Mouse (Mus musculus) neural tube, embryonic 14.5 days (tissue): Measurements from ENCODE around the gene Gm17617. TPM values are rescaled to one million over a fixed set of nuclear protein-coding genes. Genes with fewer than 3 reads are reported as not detected.

Source experiments
- ATAC-seq: fragments of 200-750 bp; cut with Nextera tagmentation; 2 replicates; pipeline ENCODE4 v1.8.0; 2017; ENCODE audit warnings: low read depth, mild to moderate bottlenecking, moderate TSS enrichment, moderate library complexity
- H3K27ac ChIP-seq: fragments of 300-500 bp; sonication (generic); 2 replicates; pipeline ENCODE4 v1.5.1; 2014; ENCODE audit warnings: low read depth, mild to moderate bottlenecking, control low read depth, low read length, moderate library complexity, mixed read lengths
- H3K27me3 ChIP-seq: fragments of 300-500 bp; sonication (generic); 2 replicates; pipeline ENCODE4 v1.6.1; 2014; ENCODE audit warnings: low read length; ENCODE audit not compliant: control insufficient read depth, insufficient read depth
- H3K36me3 ChIP-seq: fragments of 300-500 bp; sonication (generic); 2 replicates; pipeline ENCODE4 v1.6.1; 2014; ENCODE audit warnings: low read length, mixed read lengths; ENCODE audit not compliant: control insufficient read depth, insufficient read depth
- H3K4me1 ChIP-seq: fragments of 300-500 bp; sonication (generic); 2 replicates; pipeline ENCODE4 v1.6.1; 2014; ENCODE audit warnings: low read length; ENCODE audit not compliant: control insufficient read depth, insufficient read depth
- H3K4me2 ChIP-seq: fragments of 300-500 bp; sonication (generic); 2 replicates; pipeline ENCODE4 v1.6.1; 2014; ENCODE audit warnings: mild to moderate bottlenecking, low read depth, low read length, control low read depth
- H3K4me3 ChIP-seq: fragments of 300-500 bp; sonication (generic); 2 replicates; pipeline ENCODE4 v1.5.1; 2014; ENCODE audit warnings: low read depth, low read length, control low read depth, mixed read lengths
- H3K9ac ChIP-seq: fragments of 300-500 bp; sonication (generic); replicated peaks from 2 replicates; pipeline ENCODE4 v1.6.1; 2014; ENCODE audit warnings: low read depth, mild to moderate bottlenecking, control low read depth, low read length, mixed read lengths
- H3K9me3 ChIP-seq: fragments of 300-500 bp; sonication (generic); 2 replicates; pipeline ENCODE4 v1.6.1; 2016; ENCODE audit warnings: low read length; ENCODE audit not compliant: control insufficient read depth
- WGBS: fragments of 180-500 bp; shearing (Covaris S2); extraction: QIAGEN DNeasy Blood & Tissue Kit; methylation state at CpG from one replicate; pipeline ENCODE4 v1.1.7; 2014; 5-methylcytosine and 5-hydroxymethylcytosine counted together
- polyA plus RNA-seq: library from polyadenylated mRNA; unstranded; fragments of >200 nt; fragmentation: Nextera tagmentation; extraction: Ambion mirVana; gene quantifications from 2 replicates; pipeline ENCODE4 v1.2.1, GENCODE M21; 2014

Gm17617 gene
- not detected in 2 replicates for polyA plus RNA-seq

GRCm38 (mm10) chr13:55133448-55133847 is at the start of gene Gm17617:
Gm17617 (minus strand) TSS chr13:55133548.
- no peak within 1 kb of the TSS for H3K9ac ChIP-seq
- no peak for ATAC-seq
- H3K36me3 ChIP-seq = peaks cover 30% of the 10 kb centered on the region
- no peaks in the 10 kb centered on the region for H3K9me3 ChIP-seq
- H3K4me1 ChIP-seq = no peaks in the 10 kb centered on the region
- H3K27ac ChIP-seq = no peak within 1 kb of the TSS
- H3K4me2 ChIP-seq = no peak within 1 kb of the TSS
- H3K27me3 ChIP-seq = no peaks in the 10 kb centered on the region
- H3K4me3 ChIP-seq = no peak within 1 kb of the TSS
- WGBS = 100% methylated on average over 2 of the region's 2 CpGs

- ATAC-seq = peak; percentile 84; the same call in 1 of the 2 replicates
- peak overlapping the region; percentile 37; the same call in 1 of the 2 replicates for H3K9ac ChIP-seq
Observed at GRCm38 (mm10) chr13:55182173-55182894, 49.0 kb upstream of the Gm17617 start.

GRCm38 (mm10) chr13:55181786-55182172 is 48.4 kb upstream of the Gm17617 start:
- no peaks in the 10 kb centered on the region for H3K36me3 ChIP-seq
- H3K4me3 ChIP-seq = no peak overlapping the region
- no peaks in the 10 kb centered on the region for H3K9me3 ChIP-seq
- no peak overlapping the region for H3K9ac ChIP-seq
- ATAC-seq = 0 out of 2 replicates have a peak, but pooled peaks have one; percentile 10
- WGBS = 70% methylated on average over 2 of the region's 2 CpGs
- no peaks in the 10 kb centered on the region for H3K27me3 ChIP-seq
- H3K27ac ChIP-seq = no peak overlapping the region; the same call in 1 of the 2 replicates
- no peaks in the 10 kb centered on the region for H3K4me1 ChIP-seq
- peak overlapping the region; percentile 36 for H3K4me2 ChIP-seq

More at GRCm38 (mm10) chr13:55182173-55182894, 49.0 kb upstream of the Gm17617 start:
- no peaks in the 10 kb centered on the region for H3K36me3 ChIP-seq
- no peaks in the 10 kb centered on the region for H3K9me3 ChIP-seq
- peak overlapping the region; percentile 20 for H3K4me3 ChIP-seq
- H3K27ac ChIP-seq = peak overlapping the region; percentile 35
- WGBS = 3% methylated on average over 23 of the region's 23 CpGs
- peak overlapping the region; percentile 36 for H3K4me2 ChIP-seq
- H3K27me3 ChIP-seq = no peaks in the 10 kb centered on the region
- H3K4me1 ChIP-seq = no peaks in the 10 kb centered on the region

GRCm38 (mm10) chr13:55179591-55179990 is 46.2 kb upstream of the Gm17617 start:
- H3K9ac ChIP-seq = no peak overlapping the region
- no peak overlapping the region for H3K27ac ChIP-seq
- no peaks in the 10 kb centered on the region for H3K27me3 ChIP-seq
- no peaks in the 10 kb centered on the region for H3K4me1 ChIP-seq
- 95% methylated on average over 3 of the region's 3 CpGs for WGBS
- no peak overlapping the region for H3K4me2 ChIP-seq
- H3K9me3 ChIP-seq = no peaks in the 10 kb centered on the region
- ATAC-seq = no peak
- no peaks in the 10 kb centered on the region for H3K36me3 ChIP-seq
- H3K4me3 ChIP-seq = no peak overlapping the region

GRCm38 (mm10) chr13:55178556-55178955 is 45.2 kb upstream of the Gm17617 start:
- no peak overlapping the region for H3K9ac ChIP-seq
- H3K27me3 ChIP-seq = no peaks in the 10 kb centered on the region
- H3K27ac ChIP-seq = no peak overlapping the region; the same call in 1 of the 2 replicates
- no peaks in the 10 kb centered on the region for H3K4me1 ChIP-seq
- no peaks in the 10 kb centered on the region for H3K9me3 ChIP-seq
- no peak overlapping the region for H3K4me2 ChIP-seq
- H3K36me3 ChIP-seq = no peaks in the 10 kb centered on the region
- 25% methylated on average over 2 of the region's 2 CpGs for WGBS
- no peak overlapping the region for H3K4me3 ChIP-seq
- no peak for ATAC-seq

GRCm38 (mm10) chr13:55177903-55178496 is 44.7 kb upstream of the Gm17617 start:
- no peaks in the 10 kb centered on the region for H3K4me1 ChIP-seq
- ATAC-seq = no peak
- no peaks in the 10 kb centered on the region for H3K9me3 ChIP-seq
- H3K4me2 ChIP-seq = no peak overlapping the region
- no peaks in the 10 kb centered on the region for H3K36me3 ChIP-seq
- H3K4me3 ChIP-seq = no peak overlapping the region
- no peak overlapping the region; the same call in 1 of the 2 replicates for H3K27ac ChIP-seq
- H3K9ac ChIP-seq = no peak overlapping the region
- H3K27me3 ChIP-seq = no peaks in the 10 kb centered on the region
- 67% methylated on average over 4 of the region's 4 CpGs for WGBS

- H3K9ac ChIP-seq = no peak overlapping the region
- H3K4me3 ChIP-seq = no peak overlapping the region
- H3K36me3 ChIP-seq = no peaks in the 10 kb centered on the region
- no peak overlapping the region for H3K4me2 ChIP-seq
- no peaks in the 10 kb centered on the region for H3K27me3 ChIP-seq
- no peak overlapping the region for H3K27ac ChIP-seq
- ATAC-seq = no peak
- no peaks in the 10 kb centered on the region for H3K4me1 ChIP-seq
- no peaks in the 10 kb centered on the region for H3K9me3 ChIP-seq
- 88% methylated on average over 6 of the region's 6 CpGs for WGBS
Observed at GRCm38 (mm10) chr13:55176265-55176664, 42.9 kb upstream of the Gm17617 start.

- H3K9ac ChIP-seq = no peak overlapping the region
- no peaks in the 10 kb centered on the region for H3K9me3 ChIP-seq
- no peak overlapping the region for H3K27ac ChIP-seq
- whole genome bisulfite sequencing = 79% methylated on average over 11 of the region's 11 CpGs
- no peaks in the 10 kb centered on the region for H3K27me3 ChIP-seq
- ATAC-seq = no peak
- no peak overlapping the region for H3K4me2 ChIP-seq
- no peak overlapping the region for H3K4me3 ChIP-seq
- no peaks in the 10 kb centered on the region for H3K4me1 ChIP-seq
- no peaks in the 10 kb centered on the region for H3K36me3 ChIP-seq
Observed at GRCm38 (mm10) chr13:55174347-55174746, 41.0 kb upstream of the Gm17617 start.

- no peaks in the 10 kb centered on the region for H3K36me3 ChIP-seq
- H3K4me1 ChIP-seq = 0 out of 2 replicates have a peak, but pooled peaks cover 7% of the 10 kb centered on the region
- H3K27me3 ChIP-seq = no peaks in the 10 kb centered on the region
- WGBS = 45% methylated on average over 7 of the region's 7 CpGs
- ATAC-seq = no peak
- no peak overlapping the region for H3K4me3 ChIP-seq
- H3K9me3 ChIP-seq = no peaks in the 10 kb centered on the region
- H3K4me2 ChIP-seq = no peak overlapping the region
- no peak overlapping the region for H3K9ac ChIP-seq
- H3K27ac ChIP-seq = peak overlapping the region; percentile 63; the same call in 1 of the 2 replicates
Observed at GRCm38 (mm10) chr13:55172336-55172770, 39.0 kb upstream of the Gm17617 start.
